Mouse (Mus musculus) neural tube, embryonic 10.5 days (tissue): Measurements from ENCODE around the gene P4hb.
"Not testable (repeated sequence)": the region's sequence is repeated elsewhere in the genome, so short reads cannot be mapped to it uniquely, and the experiment has no call there.

ENCODE experiments used
- DNase-seq: peaks from one replicate; pipeline ENCODE4 v3.0.0-alpha.2; 2017; ENCODE audit warnings: low spot score; ENCODE audit errors: extremely low spot score

Gene P4hb

GRCm38 (mm10) chr11:120598283-120598989, 25.4 kb upstream of the P4hb start, which contains the start of the genes Alyref and Anapc11:
Gene Alyref (minus strand): TSS chr11:120598365.
Gene Anapc11 (plus strand): TSS chr11:120598421.
- peak; percentile 92 for DNase-seq

- DNase-seq, result no peak
These were observed 24.5 kb upstream of the P4hb start for GRCm38 (mm10) chr11:120597240-120598235.

- DNase-seq, result no peak
These were observed 15.5 kb upstream of the P4hb start for GRCm38 (mm10) chr11:120588531-120588930.

GRCm38 (mm10) chr11:120583937-120584336, 10.9 kb upstream of the P4hb start:
- DNase-seq, result no peak

- DNase-seq, result not testable (repeated sequence)
These were observed 9.9 kb upstream of the P4hb start for GRCm38 (mm10) chr11:120582982-120583293.

- no peak for DNase-seq
These were observed 9.4 kb upstream of the P4hb start for GRCm38 (mm10) chr11:120582268-120582981.

- DNase-seq, result peak; percentile 91
These were observed 8.6 kb upstream of the P4hb start, which contains the start of gene Arhgdia for GRCm38 (mm10) chr11:120581490-120582267. Gene Arhgdia (minus strand): TSS chr11:120581624.

GRCm38 (mm10) chr11:120580871-120581331, 7.8 kb upstream of the P4hb start:
- DNase-seq, result peak; percentile 59

- DNase-seq, result no peak
These were observed 7.1 kb upstream of the P4hb start for GRCm38 (mm10) chr11:120580190-120580589.

- DNase-seq, result peak; percentile 93
These were observed 6.5 kb upstream of the P4hb start for GRCm38 (mm10) chr11:120579316-120580107.

- no peak for DNase-seq
These were observed 5.7 kb upstream of the P4hb start for GRCm38 (mm10) chr11:120578694-120579243.

GRCm38 (mm10) chr11:120578024-120578693, 5.1 kb upstream of the P4hb start:
- no peak for DNase-seq

GRCm38 (mm10) chr11:120577211-120578023, 4.4 kb upstream of the P4hb start:
- DNase-seq, result no peak

- peak; percentile 15 for DNase-seq
These were observed 3.4 kb upstream of the P4hb start for GRCm38 (mm10) chr11:120576365-120576981.

GRCm38 (mm10) chr11:120575940-120576339, 2.9 kb upstream of the P4hb start:
- DNase-seq, result no peak

- DNase-seq, result no peak
These were observed 2.0 kb upstream of the P4hb start for GRCm38 (mm10) chr11:120575046-120575445.

GRCm38 (mm10) chr11:120574278-120574600, 1.2 kb upstream of the P4hb start:
- DNase-seq, result no peak
